Mouse (Mus musculus): ENCODE data around the gene Pak4. TPM values are rescaled to one million over a fixed set of nuclear protein-coding genes. Genes with fewer than 3 reads are reported as not detected.

Gene Pak4
- polyA plus RNA-seq, 1 experiment from 2014 or later, result 32.7 TPM

Small RNA genes lying within 50 kb of the gene (microRNA-seq; reads per million reads assigned to microRNA genes)
- not detected for gene Mir7049

Other genes with a start within 250 kb of the Pak4 start
- gene Rps16, start 247.5 kb downstream of the Pak4 start, polyA plus RNA-seq (2016; fragmentation: Nextera tagmentation; extraction: Ambion mirVana), result 629 and 630 TPM in 2 replicates
- 58.0 and 65.3 TPM in 2 replicates for gene Plekhg2, start 225.6 kb downstream of the Pak4 start, polyA plus RNA-seq (2016; fragmentation: Nextera tagmentation; extraction: Ambion mirVana)
- gene Zfp36, start 217.9 kb downstream of the Pak4 start, polyA plus RNA-seq (2016; fragmentation: Nextera tagmentation; extraction: Ambion mirVana), result 15.9 and 16.5 TPM in 2 replicates
- gene Med29, start 205.5 kb downstream of the Pak4 start, polyA plus RNA-seq (2016; fragmentation: Nextera tagmentation; extraction: Ambion mirVana), result 45.4 and 46.5 TPM in 2 replicates
- gene Paf1, start 205.2 kb downstream of the Pak4 start, polyA plus RNA-seq (2016; fragmentation: Nextera tagmentation; extraction: Ambion mirVana), result 68.5 and 70.4 TPM in 2 replicates
- gene Gmfg, start 160.7 kb downstream of the Pak4 start, polyA plus RNA-seq (2016; fragmentation: Nextera tagmentation; extraction: Ambion mirVana), result 4.9 and 5.4 TPM in 2 replicates
- 1.5 and 2.0 TPM in 2 replicates for gene Lrfn1, start 146.2 kb downstream of the Pak4 start, polyA plus RNA-seq (2016; fragmentation: Nextera tagmentation; extraction: Ambion mirVana)
- not detected in 2 replicates for gene Ifnl2, start 87.7 kb downstream of the Pak4 start, polyA plus RNA-seq (2016; fragmentation: Nextera tagmentation; extraction: Ambion mirVana)
- gene Ifnl3, start 75.3 kb downstream of the Pak4 start, polyA plus RNA-seq (2016; fragmentation: Nextera tagmentation; extraction: Ambion mirVana), result not detected in 2 replicates
- not detected in 2 replicates for gene Sycn, start 57.3 kb downstream of the Pak4 start, polyA plus RNA-seq (2016; fragmentation: Nextera tagmentation; extraction: Ambion mirVana)
- not detected in 2 replicates for gene Nccrp1, start 50.9 kb downstream of the Pak4 start, polyA plus RNA-seq (2016; fragmentation: Nextera tagmentation; extraction: Ambion mirVana)
- gene Samd4b, start within 50 bp of the Pak4 start, polyA plus RNA-seq (2016; fragmentation: Nextera tagmentation; extraction: Ambion mirVana), result 29.0 and 29.5 TPM in 2 replicates
- not detected in 2 replicates for gene Acp7, start 33.1 kb upstream of the Pak4 start, polyA plus RNA-seq (2016; fragmentation: Nextera tagmentation; extraction: Ambion mirVana)
- 3.4 and 4.7 TPM in 2 replicates for gene Fbxo27, start 94.7 kb upstream of the Pak4 start, polyA plus RNA-seq (2016; fragmentation: Nextera tagmentation; extraction: Ambion mirVana)
- 9.9 and 10.4 TPM in 2 replicates for gene Fbxo17, start 118.6 kb upstream of the Pak4 start, polyA plus RNA-seq (2016; fragmentation: Nextera tagmentation; extraction: Ambion mirVana)
- gene Mrps12, start 143.6 kb upstream of the Pak4 start, polyA plus RNA-seq (2016; fragmentation: Nextera tagmentation; extraction: Ambion mirVana), result 116 TPM in 2 replicates
- gene Sars2, start 143.8 kb upstream of the Pak4 start, polyA plus RNA-seq (2016; fragmentation: Nextera tagmentation; extraction: Ambion mirVana), result 23.2 and 27.3 TPM in 2 replicates
- not detected in 2 replicates for gene Ccer2, start 158.0 kb upstream of the Pak4 start, polyA plus RNA-seq (2016; fragmentation: Nextera tagmentation; extraction: Ambion mirVana)
- 46.6 and 49.0 TPM in 2 replicates for gene Sirt2, start 168.6 kb upstream of the Pak4 start, polyA plus RNA-seq (2016; fragmentation: Nextera tagmentation; extraction: Ambion mirVana)
- 30.0 and 32.1 TPM in 2 replicates for gene Nfkbib, start 169.3 kb upstream of the Pak4 start, polyA plus RNA-seq (2016; fragmentation: Nextera tagmentation; extraction: Ambion mirVana)
- 2.7 and 2.8 TPM in 2 replicates for gene Rinl, start 190.8 kb upstream of the Pak4 start, polyA plus RNA-seq (2016; fragmentation: Nextera tagmentation; extraction: Ambion mirVana)
- 218 and 232 TPM in 2 replicates for gene Hnrnpl, start 210.4 kb upstream of the Pak4 start, polyA plus RNA-seq (2016; fragmentation: Nextera tagmentation; extraction: Ambion mirVana)
- gene Ech1, start 227.0 kb upstream of the Pak4 start, polyA plus RNA-seq (2016; fragmentation: Nextera tagmentation; extraction: Ambion mirVana), result 137 and 142 TPM in 2 replicates
- gene Lgals4, start 235.7 kb upstream of the Pak4 start, polyA plus RNA-seq (2016; fragmentation: Nextera tagmentation; extraction: Ambion mirVana), result 4.2 and 4.4 TPM in 2 replicates